Mouse (Mus musculus): Measurements from ENCODE around the gene Akap4. TPM values are rescaled to one million over a fixed set of nuclear protein-coding genes. Genes with fewer than 3 reads are reported as not detected.

The Akap4 gene
- total RNA-seq (2022) = not detected

GRCm38 (mm10) chrX:7067219-7067618 is at the start of gene Akap4:
Gene Akap4, plus strand, starts transcription at chrX:7067519.
- no peak for DNase-seq (ENCODE audit: low spot score)

- no peak for DNase-seq (ENCODE audit: low spot score)
These were observed 25.8 kb upstream of the Akap4 start, which contains the start of gene Ccnb3 for GRCm38 (mm10) chrX:7041519-7041918. Gene Ccnb3, minus strand, starts transcription at chrX:7041619.

- DNase-seq (ENCODE audit: low spot score) = no peak
These were observed 10.3 kb upstream of the Akap4 start for GRCm38 (mm10) chrX:7057056-7057455.

GRCm38 (mm10) chrX:7057634-7058033 is 9.7 kb upstream of the Akap4 start:
- DNase-seq (ENCODE audit: low spot score) = no peak

GRCm38 (mm10) chrX:7064109-7064508 is 3.2 kb upstream of the Akap4 start:
- no peak for DNase-seq (ENCODE audit: low spot score)

- DNase-seq (ENCODE audit: low spot score) = no peak
These were observed 683 bp downstream of the Akap4 start for GRCm38 (mm10) chrX:7068002-7068401.

- DNase-seq (ENCODE audit: low spot score) = no peak
These were observed 12.6 kb downstream of the Akap4 start for GRCm38 (mm10) chrX:7079820-7080429.

GRCm38 (mm10) chrX:7085878-7086277 is 18.6 kb downstream of the Akap4 start:
- no peak for DNase-seq (ENCODE audit: low spot score)

GRCm38 (mm10) chrX:7090323-7090722 is 23.0 kb downstream of the Akap4 start:
- DNase-seq (ENCODE audit: low spot score) = no peak

- no peak for DNase-seq (ENCODE audit: low spot score)
These were observed 35.0 kb downstream of the Akap4 start for GRCm38 (mm10) chrX:7102280-7102679.

- no peak for DNase-seq (ENCODE audit: low spot score)
These were observed 47.6 kb downstream of the Akap4 start for GRCm38 (mm10) chrX:7114885-7115284.

- DNase-seq (ENCODE audit: low spot score) = peak; percentile 12
These were observed 54.4 kb downstream of the Akap4 start for GRCm38 (mm10) chrX:7121618-7122280.

Other genes starting within 250 kb of the Akap4 start
- not detected for gene Ccnb3, start 25.9 kb upstream of the Akap4 start, total RNA-seq (2022)